Comparison of ENCODE assay signal across 8 mouse cellular contexts in the genomic region with DNA sequence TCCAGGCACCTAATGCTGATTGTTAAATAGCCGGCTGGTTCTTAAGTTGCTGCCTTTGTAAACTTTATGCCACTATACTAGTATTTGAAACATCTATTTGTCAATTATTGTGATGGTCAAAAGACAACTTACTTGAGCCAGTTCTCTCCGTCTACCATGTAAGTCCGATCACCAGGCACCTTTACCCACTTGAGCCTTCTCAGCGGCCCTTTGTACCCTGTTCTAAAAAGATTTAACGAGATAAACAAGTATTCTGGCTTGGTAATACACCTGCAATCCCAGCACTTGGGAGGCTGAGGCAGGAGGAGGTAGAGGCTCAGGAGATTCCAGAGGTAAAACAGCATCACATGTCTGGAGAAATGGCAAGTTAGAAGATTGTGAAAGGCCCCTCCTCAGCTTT. TPM values are rescaled to one million over a fixed set of nuclear protein-coding genes. Genes with fewer than 3 reads are reported as not detected.
DNase-seq lines count a peak whose midpoint lies in the region; ATAC-seq and TF ChIP-seq lines count a peak whose summit lies in the region.

No protein-coding gene starts in this region.

- no peak for TF ChIP-seq POLR2A in heart, adult 2 months (IDR thresholded peaks at IDR 0.05; ENCODE audit: insufficient read depth, low read depth, low read length)

- intact Hi-C loops in heart, adult 2 months (cut with DNase I): loop anchor here (10.0 kb wide), 1 partner anchor 267 kb away; no protein-coding TSS in a partner anchor
- intact Hi-C loops in heart, postnatal 25 days (cut with DNase I): loop anchor here (1.0 kb wide), 1 partner anchor 77 kb away; no protein-coding TSS in a partner anchor
- intact Hi-C loops in left cerebral cortex, postnatal 10 days (cut with DNase I): no loop called here
- intact Hi-C loops in left cerebral cortex, postnatal 4 days (cut with DNase I): loop anchor here (5.0 to 10.0 kb wide), 2 partner anchors 34 to 77 kb away; partner anchors contain the start of gene Foxk1

- no peaks in the 10 kb centered on the region for H3K79me2 ChIP-seq in heart, adult 2 months (replicated peaks; ENCODE audit: control insufficient read depth, insufficient read depth, low read length)
- no peaks in the 10 kb centered on the region for H3K79me2 ChIP-seq in C2C12 (ENCODE audit: control insufficient read depth, insufficient read depth)

- H3K9ac ChIP-seq in heart, adult 2 months (ENCODE audit: low read depth, low read length): no peak overlapping the region; the same call in 1 of the 2 replicates
- H3K9ac ChIP-seq in forebrain, embryonic 15.5 days (replicated peaks): peak overlapping the region; percentile 67
- peak overlapping the region; percentile 68 for H3K9ac ChIP-seq in liver, embryonic 15.5 days

- peak overlapping the region; percentile 76 for H3K4me3 ChIP-seq in heart, adult 2 months
- H3K4me3 ChIP-seq in C2C12 (ENCODE audit: insufficient read depth, poor library complexity, severe bottlenecking): peak overlapping the region; percentile 46
- peak overlapping the region; percentile 55 for H3K4me3 ChIP-seq in forebrain, embryonic 15.5 days
- peak overlapping the region; percentile 73 for H3K4me3 ChIP-seq in liver, embryonic 15.5 days (replicated peaks)

- no peak for TF ChIP-seq EP300 in heart, adult 2 months (IDR thresholded peaks at IDR 0.05; ENCODE audit: insufficient read depth, low read depth, low read length)

- H3K27me3 ChIP-seq in heart, adult 2 months (ENCODE audit: control insufficient read depth, insufficient read depth, low read length): no peaks in the 10 kb centered on the region
- no peaks in the 10 kb centered on the region for H3K27me3 ChIP-seq in C2C12 (ENCODE audit: control insufficient read depth, insufficient read depth, insufficient read length)
- H3K27me3 ChIP-seq in forebrain, embryonic 15.5 days: no peaks in the 10 kb centered on the region
- no peaks in the 10 kb centered on the region for H3K27me3 ChIP-seq in liver, embryonic 15.5 days

- peaks cover 5% of the 10 kb centered on the region for H3K4me1 ChIP-seq in heart, adult 2 months (ENCODE audit: control insufficient read depth, insufficient read depth, low read length)
- H3K4me1 ChIP-seq in forebrain, embryonic 15.5 days: peaks cover 39% of the 10 kb centered on the region
- peaks cover 29% of the 10 kb centered on the region for H3K4me1 ChIP-seq in liver, embryonic 15.5 days (replicated peaks)

- WGBS in heart, adult 2 months: 45% methylated on average over 5 of the region's 5 CpGs
- WGBS in forebrain, embryonic 15.5 days: 50% methylated on average over 5 of the region's 5 CpGs
- 32% methylated on average over 5 of the region's 5 CpGs for WGBS in liver, embryonic 15.5 days (ENCODE audit: insufficient replicate concordance)

- peak overlapping the region; percentile 79 for H3ac ChIP-seq in C2C12 (ENCODE audit: control insufficient read depth, insufficient read length, low read depth)

- peak overlapping the region; percentile 92 for H3K27ac ChIP-seq in heart, adult 2 months
- H3K27ac ChIP-seq in forebrain, embryonic 15.5 days (replicated peaks): no peak overlapping the region
- H3K27ac ChIP-seq in liver, embryonic 15.5 days (replicated peaks): peak overlapping the region; percentile 63

- no peak for ATAC-seq in forebrain, embryonic 15.5 days (replicated peaks)
- no peak for ATAC-seq in liver, embryonic 15.5 days (ENCODE audit: insufficient read depth)

- no peaks in the 10 kb centered on the region for H3K9me3 ChIP-seq in forebrain, embryonic 15.5 days
- no peaks in the 10 kb centered on the region for H3K9me3 ChIP-seq in liver, embryonic 15.5 days (replicated peaks)

- TF ChIP-seq CTCF in heart, adult 2 months (IDR thresholded peaks at IDR 0.05): no peak
- no peak for TF ChIP-seq CTCF in C2C12 (IDR thresholded peaks at IDR 0.05; ENCODE audit: control insufficient read depth, insufficient read depth, insufficient read length)

- H3K79me3 ChIP-seq in C2C12 (ENCODE audit: low read depth): no peaks in the 10 kb centered on the region

- H3K36me3 ChIP-seq in heart, adult 2 months (ENCODE audit: control insufficient read depth, insufficient read depth, low read length): no peaks in the 10 kb centered on the region
- H3K36me3 ChIP-seq in C2C12 (ENCODE audit: control insufficient read depth, insufficient read depth): no peaks in the 10 kb centered on the region
- H3K36me3 ChIP-seq in forebrain, embryonic 15.5 days: no peaks in the 10 kb centered on the region
- no peaks in the 10 kb centered on the region for H3K36me3 ChIP-seq in liver, embryonic 15.5 days (replicated peaks)

- H3K4me2 ChIP-seq in forebrain, embryonic 15.5 days (replicated peaks): peak overlapping the region; percentile 58
- H3K4me2 ChIP-seq in liver, embryonic 15.5 days: peak overlapping the region; percentile 90

- no peak for DNase-seq in heart, adult 2 months
- no peak for DNase-seq in heart, postnatal 25 days (ENCODE audit: low spot score)
- DNase-seq in cerebellum, postnatal 25 days: no peak
- no peak for DNase-seq in left cerebral cortex, postnatal 10 days (ENCODE audit: extremely low spot score in 1 of 2, low spot score in 2 of 2)
- DNase-seq in left cerebral cortex, postnatal 4 days: no peak

TF ChIP-seq in C2C12, 6 proteins besides CTCF, POLR2A, EP300 and RAD21:
- TF ChIP-seq MYOD1 (IDR thresholded peaks at IDR 0.05; ENCODE audit: control insufficient read depth, insufficient read length, low read depth) (no peak), MYOG (IDR thresholded peaks at IDR 0.05; ENCODE audit: control insufficient read depth, extremely low read depth, insufficient read length) (no peak), CEBPB (IDR thresholded peaks at IDR 0.05; ENCODE audit: low read depth) (no peak), FOSL1 (IDR thresholded peaks at IDR 0.05; ENCODE audit: insufficient read depth, low read length, poor library complexity, severe bottlenecking) (no peak)

RNA-seq across cellular contexts. Expression of gene Foxk1, which starts 33.2 kb away (rescaled TPM):
- total RNA-seq in heart, adult 2 months (2021): 10 to 100 TPM; 13.2 to 13.8 TPM
- 9.2 and 9.5 TPM in 2 replicates for polyA plus RNA-seq in heart, adult 2 months (2012; rRNA removed)
- 10 to 100 TPM; 16.2 TPM for total RNA-seq in heart, postnatal 25 days (2021)
- 8.2 TPM for polyA plus RNA-seq in C2C12 (2012; fragmentation: generic; extraction: Trizol)
- 3.9 TPM in 2 replicates for polyA plus RNA-seq in forebrain, embryonic 15.5 days (2015; fragmentation: Nextera tagmentation; extraction: Ambion mirVana)
- polyA plus RNA-seq in liver, embryonic 15.5 days (2015; fragmentation: Nextera tagmentation; extraction: Ambion mirVana): 2.0 and 2.1 TPM in 2 replicates
- 10 to 100 TPM; 38.2 to 40.0 TPM for total RNA-seq in left cerebral cortex, postnatal 10 days (2021)
- total RNA-seq in left cerebral cortex, postnatal 4 days (2021): 10 to 100 TPM; 34.5 to 35.6 TPM
